Mouse (Mus musculus) liver, adult 2 months (tissue): ENCODE results near the gene Abcb5. TPM values are rescaled to one million over a fixed set of nuclear protein-coding genes. Genes with fewer than 3 reads are reported as not detected.

ENCODE experiments used
- DNase-seq: peaks from one replicate; pipeline ENCODE4 v3.0.0-alpha.2; 2011; ENCODE audit warnings: low read depth, low spot score; ENCODE audit errors: extremely low read depth
- H3K27ac ChIP-seq: fragments of 200-500 bp; replicated peaks from 2 replicates; pipeline ENCODE4 v1.5.1; 2012; ENCODE audit warnings: low read depth, mild to moderate bottlenecking, control low read depth, inconsistent platforms, low read length; ENCODE audit not compliant: insufficient read depth
- H3K27me3 ChIP-seq: fragments of 200-500 bp; 2 replicates; pipeline ENCODE4 v1.6.1; 2012; ENCODE audit warnings: mild to moderate bottlenecking, moderate library complexity, low read length, inconsistent platforms; ENCODE audit not compliant: control insufficient read depth, insufficient read depth
- H3K36me3 ChIP-seq: fragments of 200-500 bp; 2 replicates; pipeline ENCODE4 v1.6.1; 2012; ENCODE audit warnings: low read length, inconsistent platforms; ENCODE audit not compliant: control insufficient read depth, insufficient read depth
- H3K4me1 ChIP-seq: fragments of 200-500 bp; 2 replicates; pipeline ENCODE4 v1.6.1; 2011; ENCODE audit warnings: low read length; ENCODE audit not compliant: control insufficient read depth, insufficient read depth
- H3K4me3 ChIP-seq: fragments of 200-500 bp; 2 replicates; pipeline ENCODE4 v1.5.1; 2011; ENCODE audit warnings: low read depth, mild to moderate bottlenecking, control low read depth, low read length, moderate library complexity; ENCODE audit not compliant: insufficient read depth
- H3K79me2 ChIP-seq: fragments of 200-500 bp; 2 replicates; pipeline ENCODE4 v1.6.1; 2012; ENCODE audit warnings: inconsistent platforms, mild to moderate bottlenecking, low read length, moderate library complexity; ENCODE audit not compliant: control insufficient read depth, insufficient read depth
- H3K9ac ChIP-seq: fragments of 200-500 bp; 2 replicates; pipeline ENCODE4 v1.6.1; 2012; ENCODE audit warnings: low read depth, mild to moderate bottlenecking, control low read depth, inconsistent platforms, low read length
- CTCF ChIP-seq: fragments of 200-500 bp; IDR thresholded peaks from 2 replicates; pipeline ENCODE4 v1.5.1; 2011; ENCODE audit warnings: low read depth, low read length, control low read depth
- POLR2A ChIP-seq: fragments of 200-500 bp; IDR thresholded peaks from 2 replicates; pipeline ENCODE4 v1.6.1; 2011; ENCODE audit warnings: low read length, control low read depth; ENCODE audit not compliant: insufficient read depth; ENCODE audit errors: extremely low read depth
- WGBS: fragments of 180-500 bp; shearing (Covaris S2); methylation state at CpG from one replicate; pipeline ENCODE4 v1.1.7; 2018; 5-methylcytosine and 5-hydroxymethylcytosine counted together
- polyA plus RNA-seq: library from polyadenylated mRNA; depleted of rRNA; stranded (reverse); fragments of >200 nt; gene quantifications from 2 replicates; pipeline ENCODE4 v1.2.3, GENCODE M21; 2012; rRNA removed
- total RNA-seq: library from RNA; depleted of rRNA; stranded (reverse); fragments of >200 nt; gene quantifications from 2 replicates; pipeline ENCODE4 v1.2.3, GENCODE M21; 2014; rRNA removed

Gene Abcb5
- total and polyA plus RNA-seq, 2 experiments: not detected

GRCm38 (mm10) chr12:118839398-118839797 lies 126.8 kb downstream of the Abcb5 start:
- Histone ChIP-seq H3K4me1 (0 out of 2 replicates have a peak, but pooled peaks cover 3% of the 10 kb centered on the region), H3K27ac (no peak overlapping the region), H3K27me3 (peaks cover 40% of the 10 kb centered on the region), H3K36me3 (no peaks in the 10 kb centered on the region), H3K4me3 (no peak overlapping the region), H3K79me2 (no peaks in the 10 kb centered on the region), H3K9ac (no peak overlapping the region)
- WGBS: 12% methylated on average over 5 of the region's 5 CpGs
- DNase-seq: no peak
- no peak for TF ChIP-seq POLR2A
- no peak for TF ChIP-seq CTCF

GRCm38 (mm10) chr12:118838260-118838659 lies 128.0 kb downstream of the Abcb5 start:
- 8% methylated on average over 2 of the region's 2 CpGs for WGBS
- no peak overlapping the region for H3K9ac ChIP-seq
- peaks cover 40% of the 10 kb centered on the region for H3K27me3 ChIP-seq
- H3K4me3 ChIP-seq: no peak overlapping the region
- no peaks in the 10 kb centered on the region for H3K79me2 ChIP-seq
- H3K36me3 ChIP-seq: no peaks in the 10 kb centered on the region
- no peak for TF ChIP-seq POLR2A
- no peak for TF ChIP-seq CTCF
- H3K4me1 ChIP-seq: 0 out of 2 replicates have a peak, but pooled peaks cover 3% of the 10 kb centered on the region
- H3K27ac ChIP-seq: no peak overlapping the region
- DNase-seq: no peak

- WGBS: 7% methylated on average over 11 of the region's 11 CpGs
- no peak for DNase-seq
Measured at GRCm38 (mm10) chr12:118837361-118837760, 128.9 kb downstream of the Abcb5 start.

GRCm38 (mm10) chr12:118836411-118837341 lies 129.5 kb downstream of the Abcb5 start:
- Histone ChIP-seq H3K36me3 (no peaks in the 10 kb centered on the region), H3K79me2 (no peaks in the 10 kb centered on the region), H3K27me3 (peaks cover 31% of the 10 kb centered on the region), H3K27ac (no peak overlapping the region), H3K4me1 (0 out of 2 replicates have a peak, but pooled peaks cover 3% of the 10 kb centered on the region), H3K4me3 (peak overlapping the region; percentile 55; the same call in 1 of the 2 replicates), H3K9ac (no peak overlapping the region; the same call in 1 of the 2 replicates)
- DNase-seq: peak; percentile 27
- 1% methylated on average over 71 of the region's 72 CpGs for WGBS
- TF ChIP-seq POLR2A (no peak), CTCF (no peak)

More at GRCm38 (mm10) chr12:118837361-118837760, 128.9 kb downstream of the Abcb5 start:
- H3K79me2 ChIP-seq: no peaks in the 10 kb centered on the region
- peaks cover 31% of the 10 kb centered on the region for H3K27me3 ChIP-seq
- H3K36me3 ChIP-seq: no peaks in the 10 kb centered on the region
- no peak for TF ChIP-seq CTCF
- TF ChIP-seq POLR2A: no peak
- no peak overlapping the region for H3K9ac ChIP-seq
- no peak overlapping the region for H3K27ac ChIP-seq
- H3K4me1 ChIP-seq: 0 out of 2 replicates have a peak, but pooled peaks cover 3% of the 10 kb centered on the region
- H3K4me3 ChIP-seq: no peak overlapping the region

GRCm38 (mm10) chr12:118829881-118830280 lies 136.3 kb downstream of the Abcb5 start:
- no peaks in the 10 kb centered on the region for H3K27me3 ChIP-seq
- TF ChIP-seq CTCF: no peak
- no peak for TF ChIP-seq POLR2A
- H3K36me3 ChIP-seq: no peaks in the 10 kb centered on the region
- no peak overlapping the region for H3K27ac ChIP-seq
- H3K4me3 ChIP-seq: no peak overlapping the region
- no peaks in the 10 kb centered on the region for H3K79me2 ChIP-seq
- 87% methylated on average over 6 of the region's 6 CpGs for WGBS
- no peak overlapping the region for H3K9ac ChIP-seq
- DNase-seq: no peak
- H3K4me1 ChIP-seq: no peaks in the 10 kb centered on the region

Other genes with a start within 250 kb of the Abcb5 start
- gene Sp8, start 120.1 kb downstream of the Abcb5 start, total RNA-seq: not detected in 2 replicates
- not detected in 2 replicates for gene Sp8, start 120.1 kb downstream of the Abcb5 start, polyA plus RNA-seq